Mouse (Mus musculus) cerebellum, postnatal 25 days (tissue): ENCODE measurements around the gene Lzts2.

Experiments used
- DNase-seq, 2 experiments: peaks; one replicate each; pipeline ENCODE4 v3.0.0; 2021; ENCODE audit warnings: mixed read lengths in 2 of 2

Gene Lzts2

GRCm38 (mm10) chr19:45014335-45014971 lies at the start of gene Lzts2:
Gene Lzts2, plus strand, starts transcription at chr19:45014414.
- peak in 1 of 2 experiments; percentile 39 for DNase-seq

GRCm38 (mm10) chr19:44965978-44966377 lies 48.2 kb upstream of the Lzts2 start:
- no peak for DNase-seq

- DNase-seq, result no peak
These were observed 45.9 kb upstream of the Lzts2 start for GRCm38 (mm10) chr19:44968329-44968728.

GRCm38 (mm10) chr19:44976636-44977035 lies 37.6 kb upstream of the Lzts2 start:
- DNase-seq, result no peak

GRCm38 (mm10) chr19:44977148-44977547 lies 37.1 kb upstream of the Lzts2 start:
- no peak for DNase-seq

- DNase-seq, result no peak
These were observed 33.4 kb upstream of the Lzts2 start for GRCm38 (mm10) chr19:44980787-44981186.

- DNase-seq, result no peak
These were observed 31.6 kb upstream of the Lzts2 start for GRCm38 (mm10) chr19:44982477-44983115.

GRCm38 (mm10) chr19:44983366-44983765 lies 30.8 kb upstream of the Lzts2 start:
- DNase-seq, result peak in 1 of 2 experiments; percentile 9

GRCm38 (mm10) chr19:44984420-44984819 lies 29.8 kb upstream of the Lzts2 start:
- no peak for DNase-seq

GRCm38 (mm10) chr19:44985159-44985988 lies 28.8 kb upstream of the Lzts2 start:
- DNase-seq, result no peak

- DNase-seq, result no peak
These were observed 27.2 kb upstream of the Lzts2 start for GRCm38 (mm10) chr19:44987004-44987403.

GRCm38 (mm10) chr19:44987851-44988250 lies 26.4 kb upstream of the Lzts2 start:
- no peak for DNase-seq

GRCm38 (mm10) chr19:44988321-44988720 lies 25.9 kb upstream of the Lzts2 start:
- no peak for DNase-seq

GRCm38 (mm10) chr19:44988831-44989566 lies 25.2 kb upstream of the Lzts2 start, which contains the start of gene Sema4g:
Gene Sema4g, plus strand, starts transcription at chr19:44989101.
- peak; percentile 63 to 70 for DNase-seq

GRCm38 (mm10) chr19:44989567-44990495 lies 24.4 kb upstream of the Lzts2 start:
- peak in 1 of 2 experiments; percentile 58 for DNase-seq

- DNase-seq, result no peak
These were observed 23.2 kb upstream of the Lzts2 start for GRCm38 (mm10) chr19:44991031-44991430.

- DNase-seq, result peak in 1 of 2 experiments; percentile 4
These were observed 22.0 kb upstream of the Lzts2 start for GRCm38 (mm10) chr19:44992246-44992645.

- DNase-seq, result no peak
These were observed 21.5 kb upstream of the Lzts2 start for GRCm38 (mm10) chr19:44992712-44993111.

GRCm38 (mm10) chr19:44997786-44998185 lies 16.4 kb upstream of the Lzts2 start:
- DNase-seq, result peak in 1 of 2 experiments; percentile 50

- DNase-seq, result no peak
These were observed 14.6 kb upstream of the Lzts2 start for GRCm38 (mm10) chr19:44999647-45000046.

- no peak for DNase-seq
These were observed 11.9 kb upstream of the Lzts2 start for GRCm38 (mm10) chr19:45002301-45002700.
